Mouse (Mus musculus) Muller cell, postnatal 12 days (primary cell): ENCODE measurements around the gene B4galt2.

Source experiments
- DNase-seq: peaks from one replicate; pipeline ENCODE4 v3.0.0-alpha.2; 2015; ENCODE audit errors: inconsistent ontology term

The B4galt2 gene

DNA sequence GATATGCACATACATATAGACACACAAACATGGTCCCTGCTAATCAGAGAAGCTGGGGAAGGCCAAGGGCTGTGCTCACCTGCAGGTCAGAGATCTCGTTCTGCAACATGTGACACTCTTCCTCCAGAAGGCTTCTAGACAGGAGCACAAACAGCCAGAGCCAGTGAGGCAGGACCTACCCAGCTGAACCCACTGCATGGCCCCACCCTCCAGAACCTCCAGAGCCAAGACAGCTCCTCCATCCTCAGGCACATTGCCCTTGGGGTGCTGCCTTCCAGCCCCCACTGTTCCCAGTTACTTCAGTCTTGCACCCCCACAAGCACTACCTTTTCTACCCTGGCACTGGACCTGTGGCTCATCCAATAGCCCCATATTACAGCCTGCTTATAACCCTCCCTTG lies 12.8 kb downstream of the B4galt2 start:
- DNase-seq, result no peak

DNA sequence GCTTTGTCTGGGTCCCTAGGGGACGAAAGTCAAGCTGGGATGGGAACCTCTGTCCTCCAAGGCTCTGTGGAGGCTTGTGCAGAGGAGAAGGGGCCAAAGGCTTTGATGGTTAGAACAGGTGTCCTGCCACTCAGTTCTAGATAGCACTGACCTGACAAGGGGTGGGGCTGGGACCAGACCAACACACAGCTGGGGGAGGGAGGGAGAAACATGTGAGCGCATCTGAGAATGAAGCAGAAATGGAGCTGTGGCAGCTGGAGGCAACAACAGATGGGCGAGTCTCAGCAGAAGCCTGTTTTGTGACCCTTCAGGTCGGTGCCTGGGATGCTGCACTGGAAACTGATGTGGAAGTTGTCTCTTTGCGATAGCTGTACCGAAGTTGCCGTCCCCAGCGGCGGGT lies 14.0 kb downstream of the B4galt2 start:
- no peak for DNase-seq

DNA sequence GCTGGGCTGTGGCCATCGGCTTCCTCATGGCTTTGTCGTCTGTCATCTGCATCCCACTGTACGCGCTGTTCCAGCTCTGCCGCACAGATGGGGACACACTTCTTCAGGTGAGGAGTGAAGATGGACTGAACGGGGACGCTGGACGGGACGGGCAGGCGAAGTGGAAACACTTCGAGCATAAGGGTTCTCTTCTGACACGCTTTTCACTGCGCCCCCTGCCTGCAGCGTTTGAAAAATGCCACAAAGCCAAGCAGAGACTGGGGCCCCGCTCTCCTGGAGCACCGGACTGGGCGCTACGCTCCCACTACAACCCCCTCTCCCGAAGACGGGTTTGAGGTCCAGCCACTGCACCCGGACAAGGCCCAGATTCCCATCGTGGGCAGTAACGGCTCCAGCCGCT lies 15.5 kb downstream of the B4galt2 start:
- DNase-seq, result no peak

- no peak for DNase-seq
Measured at GRCm38 (mm10) chr4:117867000-117867399, 16.3 kb downstream of the B4galt2 start.

GRCm38 (mm10) chr4:117866083-117866482 lies 17.2 kb downstream of the B4galt2 start:
- peak; percentile 84 for DNase-seq

DNA sequence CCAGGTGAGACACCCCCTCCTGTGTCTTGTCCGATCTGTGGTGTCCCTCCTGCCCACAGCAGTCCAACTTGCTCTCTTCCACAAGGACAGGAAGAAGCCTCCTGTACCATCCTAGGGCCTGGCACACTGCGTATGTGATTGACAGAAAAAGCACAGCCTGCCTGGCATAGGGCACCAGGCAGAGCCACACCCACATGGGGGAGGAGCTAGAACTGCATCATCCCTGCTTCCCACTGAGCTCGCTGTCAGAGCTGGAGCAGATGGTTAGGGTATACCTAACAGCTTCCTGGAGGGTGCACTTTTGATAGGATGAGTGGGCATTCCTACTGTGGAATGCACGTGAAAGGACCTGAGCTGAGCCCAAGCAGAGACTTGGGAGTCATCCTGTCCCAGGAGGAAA lies 20.5 kb downstream of the B4galt2 start:
- no peak for DNase-seq

GRCm38 (mm10) chr4:117860570-117860969 lies 22.7 kb downstream of the B4galt2 start:
- no peak for DNase-seq

DNA sequence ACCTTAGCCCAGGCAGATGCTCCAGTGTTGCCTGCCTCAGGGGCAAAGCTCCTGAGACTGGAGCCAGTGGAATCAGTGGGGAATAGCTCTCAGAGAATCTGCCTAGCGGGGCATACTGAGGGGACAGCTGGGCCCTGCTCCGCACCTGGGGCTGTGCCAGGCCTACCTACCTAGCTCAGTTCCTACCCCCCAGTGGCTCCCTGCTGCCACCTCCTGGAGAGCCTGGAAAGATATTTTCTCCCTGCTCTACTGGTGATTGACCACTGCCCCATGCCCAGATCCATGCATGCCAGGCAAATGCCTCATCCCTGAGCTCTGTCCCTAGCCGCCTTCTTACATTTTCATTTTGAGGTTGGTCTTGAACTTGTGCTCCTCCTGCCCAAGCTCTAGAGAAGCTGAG lies 24.5 kb downstream of the B4galt2 start:
- DNase-seq, result peak; percentile 70

GRCm38 (mm10) chr4:117855146-117855545 lies 28.1 kb downstream of the B4galt2 start:
- peak; percentile 55 for DNase-seq

DNA sequence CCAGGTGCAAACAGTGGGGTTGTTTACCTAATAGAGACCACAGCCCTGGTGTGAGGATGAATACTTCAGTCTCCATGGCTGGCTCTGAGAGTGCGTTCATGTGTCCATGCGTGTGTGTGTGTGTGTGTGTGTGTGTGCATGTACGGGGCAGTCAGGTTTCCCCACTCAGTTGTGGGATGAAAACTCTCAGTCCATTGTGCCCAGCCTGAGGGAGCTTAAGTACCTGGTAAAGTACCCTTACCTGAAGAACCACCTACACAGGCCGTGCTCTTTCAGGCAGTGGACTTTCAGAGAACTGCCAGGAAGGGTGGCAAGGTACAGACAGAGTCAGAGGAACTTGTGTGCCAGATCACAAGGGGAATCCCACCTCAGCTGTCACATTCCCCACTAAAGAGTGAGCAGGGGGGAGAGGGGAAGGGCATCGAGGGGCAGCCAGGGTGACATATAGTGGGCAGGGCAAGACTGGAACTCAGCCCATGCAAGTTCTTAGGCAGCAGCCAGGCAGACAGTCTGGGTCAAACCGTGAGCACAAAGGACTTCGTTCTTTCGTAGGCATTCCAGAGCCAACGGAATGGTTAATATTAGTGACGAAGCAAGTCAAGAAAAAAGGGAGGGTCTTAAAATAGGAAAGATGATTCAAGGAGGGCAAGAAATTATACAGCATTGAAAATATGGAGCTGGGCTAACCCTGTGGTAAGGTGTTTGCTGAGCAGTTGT lies 31.0 kb downstream of the B4galt2 start:
- peak; percentile 43 for DNase-seq

DNA sequence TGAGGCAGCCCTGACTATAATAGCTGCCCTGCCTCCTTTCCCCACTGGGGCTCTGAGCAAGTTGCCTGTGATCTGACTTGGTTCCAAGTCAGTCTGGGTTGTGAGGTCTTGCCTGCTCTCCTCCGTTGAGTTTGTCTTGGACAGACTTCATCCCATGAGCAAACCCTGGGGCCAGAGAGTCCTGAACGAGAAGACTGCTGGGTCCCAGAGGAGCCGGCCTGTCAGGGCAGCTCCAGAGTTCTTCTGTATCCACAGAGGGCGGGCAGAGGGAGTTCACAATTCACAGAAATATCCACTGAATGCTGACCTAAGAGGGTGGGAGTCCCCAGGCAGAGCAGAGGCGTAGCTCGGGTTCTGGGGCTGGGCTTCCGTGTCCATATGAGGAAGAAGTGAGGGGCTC lies 32.4 kb downstream of the B4galt2 start:
- DNase-seq, result no peak

- DNase-seq, result no peak
Measured at GRCm38 (mm10) chr4:117850176-117850575, 33.1 kb downstream of the B4galt2 start.

GRCm38 (mm10) chr4:117849506-117849905 lies 33.8 kb downstream of the B4galt2 start:
- DNase-seq, result no peak

DNA sequence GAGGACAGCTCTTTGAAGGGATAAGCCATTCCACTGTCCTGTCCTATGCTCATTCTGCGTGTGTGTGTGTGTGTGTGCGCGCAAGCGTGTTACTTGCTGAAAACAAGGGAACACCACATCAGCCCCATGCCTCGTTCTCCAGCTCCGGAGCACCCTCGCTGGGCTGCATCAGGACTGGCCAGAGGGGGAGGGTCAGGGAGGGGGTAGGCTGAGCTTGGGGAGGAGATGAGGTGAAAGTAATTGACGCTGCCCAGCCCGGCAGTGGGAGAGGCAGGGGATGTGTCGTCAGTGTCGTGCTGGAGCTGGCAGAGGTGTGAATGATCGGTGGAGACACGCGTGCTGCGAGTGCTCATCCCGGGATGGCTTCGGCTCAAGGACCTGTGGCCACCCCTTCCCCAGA lies 34.2 kb downstream of the B4galt2 start:
- DNase-seq, result peak; percentile 26

- DNase-seq, result peak; percentile 81
Measured at GRCm38 (mm10) chr4:117847011-117847410, 36.3 kb downstream of the B4galt2 start.

- DNase-seq, result no peak
Measured at GRCm38 (mm10) chr4:117846261-117846660, 37.0 kb downstream of the B4galt2 start.

DNA sequence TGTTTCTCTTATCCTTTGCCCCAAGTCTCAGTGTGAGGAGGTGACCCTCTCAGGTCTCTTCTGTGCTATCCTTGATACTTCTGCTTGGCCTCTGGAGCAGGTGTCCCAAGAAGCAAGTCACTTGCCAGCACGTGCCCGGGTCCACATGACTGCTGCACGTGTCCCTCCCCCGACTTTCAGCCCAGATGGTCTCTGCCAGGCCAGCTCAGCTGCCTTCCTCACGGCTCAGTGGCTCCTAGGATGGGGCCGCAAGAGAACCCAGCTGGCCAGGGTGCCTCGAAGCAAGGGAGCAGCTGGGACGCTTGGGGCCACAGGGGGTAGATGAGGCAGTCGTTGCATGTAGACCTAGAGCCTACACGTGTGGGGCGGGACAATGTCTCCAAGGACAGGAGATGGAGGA lies 38.0 kb downstream of the B4galt2 start:
- no peak for DNase-seq

DNA sequence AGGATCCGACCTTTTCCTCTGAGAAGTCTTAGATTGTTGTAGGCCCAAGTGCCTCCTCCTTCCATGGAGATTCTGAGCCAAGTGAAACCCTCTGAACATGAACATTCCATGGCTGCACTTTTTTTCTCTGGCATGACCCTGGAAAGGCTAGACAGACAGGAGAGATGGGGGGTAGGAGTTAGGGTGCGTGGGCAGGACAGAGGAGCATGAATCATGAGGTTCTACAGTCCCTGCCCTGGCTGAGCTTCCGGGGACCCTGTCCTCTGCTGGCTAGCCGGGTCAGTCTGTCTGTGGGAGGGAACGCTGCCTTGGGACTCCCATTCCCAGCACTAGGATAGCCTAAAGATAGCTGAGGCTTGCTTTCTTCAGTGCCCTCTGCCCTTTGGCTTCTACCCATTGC lies 38.8 kb downstream of the B4galt2 start:
- no peak for DNase-seq

- DNase-seq, result no peak
Measured at GRCm38 (mm10) chr4:117843101-117843500, 40.2 kb downstream of the B4galt2 start.

GRCm38 (mm10) chr4:117841566-117841965 lies 41.7 kb downstream of the B4galt2 start:
- DNase-seq, result no peak

DNA sequence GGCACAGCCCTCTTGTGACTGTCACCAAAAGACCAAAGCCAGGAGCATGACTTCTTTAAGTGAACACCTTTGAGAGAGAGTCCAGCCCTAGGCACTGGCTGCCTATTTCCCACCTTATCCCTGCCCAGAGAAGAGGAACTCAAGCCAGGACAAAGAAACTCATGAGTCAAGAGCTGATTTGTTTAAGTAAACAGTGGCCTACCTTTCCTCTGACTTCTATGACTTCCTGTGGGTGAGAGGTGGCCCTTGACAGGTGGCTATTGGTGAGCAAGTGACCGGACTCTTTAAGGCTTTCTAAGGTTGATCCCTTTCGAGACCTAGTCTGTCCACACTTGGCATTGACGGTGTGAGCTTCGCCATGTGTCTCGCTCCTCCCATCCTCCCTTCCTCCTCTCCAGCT lies 42.5 kb downstream of the B4galt2 start:
- no peak for DNase-seq

- DNase-seq, result no peak
Measured at GRCm38 (mm10) chr4:117839366-117839765, 43.9 kb downstream of the B4galt2 start.

DNA sequence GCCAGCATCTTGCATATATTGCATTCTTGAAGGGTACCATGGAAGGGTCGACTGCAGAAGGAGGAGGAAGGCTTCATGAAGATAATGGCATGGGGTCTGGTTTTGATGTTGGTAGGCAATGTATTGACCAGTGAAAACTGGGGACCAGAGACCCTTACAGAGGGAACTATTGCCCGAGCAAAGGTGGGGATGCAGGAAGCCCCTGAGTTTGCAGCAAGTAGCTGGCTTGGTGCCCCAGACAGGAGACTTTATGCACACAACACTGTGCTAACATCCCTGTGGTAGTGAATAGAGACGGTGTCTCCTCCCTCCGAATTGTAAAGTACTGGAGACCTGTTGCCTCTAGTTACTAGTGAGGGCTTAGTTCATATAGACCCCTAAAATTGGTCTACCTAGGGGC lies 46.0 kb downstream of the B4galt2 start:
- no peak for DNase-seq

DNA sequence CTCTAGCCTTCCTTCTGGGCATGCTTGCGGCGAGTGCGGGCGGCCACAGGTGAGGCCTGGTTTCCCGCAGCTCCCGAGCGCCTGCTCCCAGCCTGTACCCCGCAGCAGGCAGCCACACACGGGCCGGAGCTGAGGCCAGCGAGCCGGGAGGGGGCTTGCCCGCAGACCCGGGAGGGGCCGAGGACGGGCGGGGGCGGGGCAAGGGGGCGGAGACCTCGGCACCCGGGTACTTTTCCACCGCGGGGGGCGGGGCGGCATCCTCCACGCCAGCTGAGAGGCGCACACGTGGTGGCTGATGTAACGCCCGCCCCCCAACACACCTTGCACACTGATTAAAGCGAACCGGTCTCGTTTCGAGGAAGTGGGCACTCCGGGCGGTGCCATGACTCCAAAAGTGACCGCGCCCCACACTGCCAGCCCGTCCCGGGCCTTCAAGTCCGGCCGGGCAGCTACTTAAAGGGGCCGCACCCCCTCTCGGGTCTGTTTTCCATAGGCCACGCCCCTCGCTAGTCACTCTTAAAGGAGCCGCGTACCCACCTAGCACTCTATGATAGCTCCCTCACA lies 47.0 kb downstream of the B4galt2 start:
- DNase-seq, result peak; percentile 93
